Mouse (Mus musculus) heart, embryonic 16.5 days (tissue): Measurements from ENCODE around the gene Fbxw11. TPM values are rescaled to one million over a fixed set of nuclear protein-coding genes. Genes with fewer than 3 reads are reported as not detected.
"Not testable (repeated sequence)": the region's sequence is repeated elsewhere in the genome, so short reads cannot be mapped to it uniquely, and the experiment has no call there.

Experiments
- ATAC-seq: fragments of 200-750 bp; cut with Nextera tagmentation; replicated peaks from 2 replicates; pipeline ENCODE4 v1.8.0; 2017; ENCODE audit warnings: moderate number of reproducible peaks; ENCODE audit not compliant: insufficient read depth, low FRiP score; ENCODE audit errors: extremely low read depth
- H3K27ac ChIP-seq: fragments of 300-500 bp; sonication (generic); 2 replicates; pipeline ENCODE4 v1.5.1; 2014; ENCODE audit warnings: mild to moderate bottlenecking, low read length, control low read depth, moderate library complexity
- H3K27me3 ChIP-seq: fragments of 300-500 bp; sonication (generic); 2 replicates; pipeline ENCODE4 v1.6.1; 2014; ENCODE audit warnings: low read length, mixed read lengths; ENCODE audit not compliant: control insufficient read depth, insufficient read depth
- H3K36me3 ChIP-seq: fragments of 300-500 bp; sonication (generic); 2 replicates; pipeline ENCODE4 v1.6.1; 2014; ENCODE audit not compliant: control insufficient read depth, insufficient read depth
- H3K4me1 ChIP-seq: fragments of 300-500 bp; sonication (generic); 2 replicates; pipeline ENCODE4 v1.6.1; 2014; ENCODE audit warnings: low read length, mixed read lengths; ENCODE audit not compliant: control insufficient read depth, insufficient read depth
- H3K4me2 ChIP-seq: fragments of 300-500 bp; sonication (generic); 2 replicates; pipeline ENCODE4 v1.6.1; 2014; ENCODE audit warnings: low read depth, mild to moderate bottlenecking, control low read depth, low read length
- H3K4me3 ChIP-seq: fragments of 300-500 bp; sonication (generic); 2 replicates; pipeline ENCODE4 v1.5.1; 2014; ENCODE audit warnings: mild to moderate bottlenecking, control low read depth, low read length
- H3K9ac ChIP-seq: fragments of 300-500 bp; sonication (generic); 2 replicates; pipeline ENCODE4 v1.6.1; 2014; ENCODE audit warnings: low read length, control low read depth
- H3K9me3 ChIP-seq: fragments of 300-500 bp; sonication (generic); replicated peaks from 2 replicates; pipeline ENCODE4 v1.6.1; 2016; ENCODE audit warnings: low read length; ENCODE audit not compliant: control insufficient read depth
- WGBS: fragments of 180-500 bp; shearing (Covaris S2); extraction: QIAGEN DNeasy Blood & Tissue Kit; methylation state at CpG from one replicate; pipeline ENCODE4 v1.1.7; 2014; 5-methylcytosine and 5-hydroxymethylcytosine counted together
- polyA plus RNA-seq: library from polyadenylated mRNA; unstranded; fragments of >200 nt; fragmentation: Nextera tagmentation; extraction: Ambion mirVana; gene quantifications from 2 replicates; pipeline ENCODE4 v1.2.1, GENCODE M21; 2015

The Fbxw11 gene
- polyA plus RNA-seq, 1 experiment from 2014 or later = 63.5 TPM

DNA sequence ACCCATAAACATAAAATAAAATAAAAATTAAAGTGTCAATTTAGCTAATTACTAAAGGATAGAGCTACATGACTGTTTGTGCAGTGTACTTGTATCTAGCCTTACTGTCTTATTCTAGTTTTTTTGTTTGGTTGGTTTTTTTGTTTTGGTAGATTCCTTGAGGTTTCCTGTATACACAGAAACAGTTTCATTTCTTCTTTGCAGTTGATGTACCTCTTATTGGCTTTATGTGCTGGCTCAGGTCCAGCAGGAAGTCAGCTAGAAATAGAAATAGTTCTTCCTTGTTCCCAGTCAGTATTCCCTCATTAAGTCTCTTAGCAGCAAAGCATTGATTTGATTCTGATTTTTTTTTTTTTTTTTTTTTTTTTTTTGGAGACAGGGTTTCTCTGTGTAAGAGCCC, 35.2 kb upstream of the Fbxw11 start:
- Histone ChIP-seq H3K27ac (no peak overlapping the region), H3K4me1 (peaks cover 9% of the 10 kb centered on the region), H3K4me2 (no peak overlapping the region), H3K9me3 (no peaks in the 10 kb centered on the region), H3K27me3 (no peaks in the 10 kb centered on the region), H3K9ac (no peak overlapping the region), H3K36me3 (peaks cover 2% of the 10 kb centered on the region; the same call in 1 of the 2 replicates), H3K4me3 (no peak overlapping the region)
- ATAC-seq = no peak

DNA sequence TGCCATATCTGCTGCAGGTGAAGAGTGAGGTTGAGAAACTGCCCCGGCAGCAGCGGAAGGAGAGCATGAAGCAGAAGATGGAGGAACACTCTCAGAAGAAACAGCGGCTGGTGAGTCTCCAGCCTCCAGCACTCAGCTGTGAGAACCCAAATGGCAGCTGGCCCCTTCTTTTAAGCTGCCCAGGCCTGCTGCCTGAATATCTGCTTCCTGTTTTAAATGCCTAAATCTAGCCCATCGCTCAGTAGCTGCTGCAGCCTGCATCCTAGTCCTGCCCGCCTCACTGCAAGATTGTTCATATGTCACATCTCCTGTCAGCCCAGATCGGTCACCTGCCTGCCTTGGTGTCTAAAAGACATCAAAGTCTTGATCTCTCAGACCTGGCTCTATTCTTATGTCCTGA, 31.9 kb upstream of the Fbxw11 start:
- Histone ChIP-seq H3K27me3 (no peaks in the 10 kb centered on the region), H3K4me1 (no peaks in the 10 kb centered on the region), H3K9ac (no peak overlapping the region), H3K4me2 (no peak overlapping the region), H3K4me3 (no peak overlapping the region), H3K9me3 (no peaks in the 10 kb centered on the region), H3K27ac (no peak overlapping the region), H3K36me3 (peaks cover 2% of the 10 kb centered on the region; the same call in 1 of the 2 replicates)
- 84% methylated on average over 6 of the region's 6 CpGs for WGBS
- no peak for ATAC-seq

DNA sequence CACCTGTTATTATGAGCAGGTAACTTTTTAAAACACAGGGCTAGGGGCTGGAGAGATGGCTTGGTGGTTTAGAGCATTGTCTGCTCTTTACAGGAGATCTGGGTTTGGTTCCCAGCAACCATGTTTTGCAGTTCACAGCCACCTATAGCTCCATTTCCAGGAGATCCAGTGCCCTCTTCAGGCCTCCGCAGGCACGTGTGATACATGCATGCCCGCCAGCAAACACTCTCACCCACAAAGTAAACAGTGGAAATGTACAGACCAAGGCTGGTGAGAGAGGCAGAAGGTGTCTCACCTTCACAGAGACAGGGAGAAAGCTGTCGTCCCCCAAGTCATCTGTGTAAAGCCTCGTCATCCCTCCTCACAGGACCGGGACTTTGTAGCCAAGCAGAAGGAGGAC, 30.2 kb upstream of the Fbxw11 start:
- Histone ChIP-seq H3K4me2 (no peak overlapping the region), H3K27me3 (no peaks in the 10 kb centered on the region), H3K9me3 (no peaks in the 10 kb centered on the region), H3K36me3 (no peaks in the 10 kb centered on the region), H3K4me3 (no peak overlapping the region), H3K27ac (no peak overlapping the region), H3K9ac (no peak overlapping the region), H3K4me1 (no peaks in the 10 kb centered on the region)
- ATAC-seq = no peak
- 76% methylated on average over 6 of the region's 6 CpGs for WGBS

DNA sequence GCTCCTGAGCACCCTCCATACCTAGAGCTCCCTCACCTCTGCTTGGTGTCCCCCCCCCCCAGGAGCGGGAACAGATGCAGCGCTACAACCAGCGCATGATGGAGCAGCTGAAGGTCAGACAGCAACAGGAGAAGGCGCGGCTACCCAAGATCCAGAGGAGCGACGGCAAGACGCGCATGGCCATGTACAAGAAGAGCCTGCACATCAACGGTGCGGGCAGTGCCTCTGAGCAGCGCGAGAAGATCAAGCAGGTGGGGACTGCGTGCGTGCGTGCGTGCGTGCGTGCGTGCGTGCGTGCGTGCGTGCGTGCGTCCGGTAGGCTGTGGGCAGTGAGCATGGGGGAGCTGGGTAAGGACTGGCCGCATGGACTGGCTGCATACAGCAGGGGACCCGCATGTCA, 28.1 kb upstream of the Fbxw11 start:
- H3K4me3 ChIP-seq = no peak overlapping the region
- WGBS = 96% methylated on average over 29 of the region's 29 CpGs
- no peaks in the 10 kb centered on the region for H3K9me3 ChIP-seq
- no peak overlapping the region for H3K27ac ChIP-seq
- H3K9ac ChIP-seq = no peak overlapping the region
- no peaks in the 10 kb centered on the region for H3K27me3 ChIP-seq
- ATAC-seq = no peak
- H3K36me3 ChIP-seq = no peaks in the 10 kb centered on the region
- H3K4me1 ChIP-seq = peaks cover 9% of the 10 kb centered on the region
- no peak overlapping the region for H3K4me2 ChIP-seq

DNA sequence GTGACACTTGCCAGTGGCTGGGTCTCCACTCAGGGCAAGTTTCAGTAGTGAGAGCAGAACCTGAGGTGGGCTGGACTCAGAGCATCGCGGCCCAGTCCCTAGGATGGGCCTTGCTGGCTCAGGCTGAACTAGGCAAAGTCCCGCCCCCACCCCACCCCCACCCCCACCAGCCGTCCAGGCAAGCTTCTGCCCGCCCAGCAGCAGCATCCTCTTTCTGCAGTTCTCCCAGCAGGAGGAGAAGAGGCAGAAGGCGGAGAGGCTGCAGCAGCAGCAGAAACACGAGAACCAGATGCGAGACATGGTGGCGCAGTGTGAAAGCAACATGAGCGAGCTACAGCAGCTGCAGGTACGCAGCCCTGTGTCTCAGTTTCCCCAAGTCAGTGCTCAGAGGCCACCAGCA, 27.0 kb upstream of the Fbxw11 start:
- 25% methylated on average over 11 of the region's 11 CpGs for WGBS
- H3K4me2 ChIP-seq = no peak overlapping the region

DNA sequence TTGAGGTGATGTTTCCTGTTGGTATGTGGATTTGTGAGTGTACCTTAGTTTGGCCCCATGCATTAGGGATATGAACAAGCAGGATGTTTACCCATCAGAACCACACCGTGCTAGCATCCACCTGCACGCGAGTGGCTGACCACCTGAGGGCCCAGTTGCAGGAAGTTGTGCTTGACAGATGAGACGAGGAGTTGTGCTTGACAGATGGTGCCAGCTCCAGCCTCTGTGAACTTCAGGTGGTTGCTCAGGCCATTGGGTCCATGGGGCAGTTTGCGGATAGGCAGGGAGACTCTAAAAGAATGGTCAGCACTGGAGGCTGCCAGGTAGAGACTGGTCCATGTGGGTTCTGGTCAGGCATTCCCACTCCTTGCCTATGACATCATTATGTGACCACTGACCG, 26.4 kb upstream of the Fbxw11 start:
- H3K36me3 ChIP-seq = no peaks in the 10 kb centered on the region
- WGBS = 76% methylated on average over 6 of the region's 6 CpGs
- no peak overlapping the region for H3K9ac ChIP-seq
- no peak for ATAC-seq
- peaks cover 16% of the 10 kb centered on the region for H3K4me1 ChIP-seq
- H3K27ac ChIP-seq = no peak overlapping the region
- H3K27me3 ChIP-seq = no peaks in the 10 kb centered on the region
- no peak overlapping the region for H3K4me3 ChIP-seq
- no peak overlapping the region for H3K4me2 ChIP-seq
- H3K9me3 ChIP-seq = no peaks in the 10 kb centered on the region

More for the DNA sequence above, 27.0 kb upstream of the Fbxw11 start:
- peaks cover 16% of the 10 kb centered on the region for H3K4me1 ChIP-seq
- H3K9ac ChIP-seq = no peak overlapping the region
- H3K27ac ChIP-seq = no peak overlapping the region
- H3K36me3 ChIP-seq = no peaks in the 10 kb centered on the region
- H3K4me3 ChIP-seq = no peak overlapping the region
- H3K9me3 ChIP-seq = no peaks in the 10 kb centered on the region
- ATAC-seq = no peak
- no peaks in the 10 kb centered on the region for H3K27me3 ChIP-seq

DNA sequence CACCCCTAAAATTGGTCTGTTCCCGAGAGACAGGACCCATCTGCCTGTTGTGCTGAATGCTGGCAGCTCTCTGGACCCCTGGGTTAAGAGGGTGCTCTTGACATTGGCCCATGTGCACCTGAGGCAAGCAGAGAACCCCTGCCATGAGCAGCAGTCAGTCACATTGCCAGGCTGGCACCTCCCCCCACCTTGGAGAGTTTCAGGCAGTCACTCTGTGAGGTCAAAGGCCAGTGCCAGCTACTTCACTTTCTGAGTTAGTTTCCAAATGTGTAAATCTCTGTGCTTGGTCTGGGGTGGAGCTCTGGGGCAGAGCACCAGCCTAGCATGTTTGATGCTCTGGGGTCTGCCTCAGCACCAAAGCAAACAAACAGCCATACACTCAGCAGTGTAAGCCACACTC, 24.5 kb upstream of the Fbxw11 start:
- Histone ChIP-seq H3K9me3 (no peaks in the 10 kb centered on the region), H3K36me3 (no peaks in the 10 kb centered on the region), H3K4me1 (peaks cover 20% of the 10 kb centered on the region), H3K4me3 (no peak overlapping the region), H3K27me3 (no peaks in the 10 kb centered on the region), H3K4me2 (no peak overlapping the region), H3K27ac (no peak overlapping the region), H3K9ac (no peak overlapping the region)
- ATAC-seq = no peak
- 100% methylated on average over 1 of the region's 1 CpGs for WGBS

DNA sequence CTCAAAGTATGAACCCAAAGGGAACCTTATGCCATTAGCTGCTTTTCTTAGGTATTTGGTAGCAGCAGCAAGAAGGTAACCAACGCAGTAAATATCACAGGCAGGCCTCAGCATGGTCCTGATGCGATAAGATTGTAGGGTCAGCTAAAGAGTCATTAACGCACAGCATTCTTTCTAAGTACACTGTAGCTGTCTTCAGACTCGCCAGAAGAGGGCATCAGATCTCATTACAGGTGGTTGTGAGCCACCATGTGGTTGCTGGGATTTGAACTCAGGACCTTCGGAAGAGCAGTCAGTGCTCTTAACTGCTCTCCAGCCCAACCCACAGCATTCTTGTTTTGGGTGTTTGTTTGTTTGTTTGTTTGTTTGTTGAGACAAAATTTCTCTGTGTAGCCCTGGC, 23.9 kb upstream of the Fbxw11 start:
- Histone ChIP-seq H3K9ac (peak overlapping the region; percentile 57; the same call in 1 of the 2 replicates), H3K27ac (peak overlapping the region; percentile 96), H3K4me1 (peaks cover 20% of the 10 kb centered on the region)
- H3K27me3 ChIP-seq, ATAC-seq, H3K4me2 ChIP-seq, H3K4me3 ChIP-seq, H3K9me3 ChIP-seq, H3K36me3 ChIP-seq: not testable (repeated sequence)
- 80% methylated on average over 5 of the region's 5 CpGs for WGBS

DNA sequence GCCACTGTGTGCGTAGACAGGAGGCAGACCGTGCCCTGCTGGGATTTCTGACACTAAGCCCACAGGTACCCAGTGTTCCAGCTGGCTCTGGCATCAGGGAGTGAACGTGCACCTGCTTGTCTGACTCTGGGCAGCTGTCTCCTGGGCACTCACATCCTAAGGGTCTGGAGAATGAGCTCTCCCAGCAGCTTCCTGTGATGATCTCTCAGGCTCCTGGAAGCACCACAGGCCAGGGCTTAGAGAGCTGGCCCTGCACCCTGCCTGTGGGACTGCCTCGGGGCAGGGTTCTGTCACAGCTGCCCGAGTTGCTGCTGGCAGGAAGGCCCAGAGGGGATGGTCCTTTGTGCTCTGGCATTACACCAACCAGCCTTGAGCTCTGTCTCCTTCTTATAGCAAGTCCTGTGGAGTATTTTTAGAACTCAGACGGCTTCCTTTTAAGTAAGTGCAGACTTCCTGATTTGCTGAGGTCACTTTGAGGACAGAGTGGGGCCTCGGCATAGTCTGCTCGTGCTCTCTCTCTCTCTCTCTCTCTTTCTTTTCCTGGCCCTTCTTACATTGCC, 23.2 kb upstream of the Fbxw11 start:
- H3K9ac ChIP-seq = peak overlapping the region; percentile 57

More for the DNA sequence above, 23.2 kb upstream of the Fbxw11 start:
- H3K9me3 ChIP-seq = no peaks in the 10 kb centered on the region
- no peak overlapping the region for H3K4me3 ChIP-seq
- peak; percentile 92 for ATAC-seq
- H3K27ac ChIP-seq = peak overlapping the region; percentile 96
- peaks cover 20% of the 10 kb centered on the region for H3K4me1 ChIP-seq
- H3K4me2 ChIP-seq = peak overlapping the region; percentile 20; the same call in 1 of the 2 replicates
- H3K27me3 ChIP-seq = no peaks in the 10 kb centered on the region
- WGBS = 16% methylated on average over 8 of the region's 8 CpGs
- no peaks in the 10 kb centered on the region for H3K36me3 ChIP-seq
